ENCODE assay signal across 7 mouse cellular contexts in the genomic region with DNA sequence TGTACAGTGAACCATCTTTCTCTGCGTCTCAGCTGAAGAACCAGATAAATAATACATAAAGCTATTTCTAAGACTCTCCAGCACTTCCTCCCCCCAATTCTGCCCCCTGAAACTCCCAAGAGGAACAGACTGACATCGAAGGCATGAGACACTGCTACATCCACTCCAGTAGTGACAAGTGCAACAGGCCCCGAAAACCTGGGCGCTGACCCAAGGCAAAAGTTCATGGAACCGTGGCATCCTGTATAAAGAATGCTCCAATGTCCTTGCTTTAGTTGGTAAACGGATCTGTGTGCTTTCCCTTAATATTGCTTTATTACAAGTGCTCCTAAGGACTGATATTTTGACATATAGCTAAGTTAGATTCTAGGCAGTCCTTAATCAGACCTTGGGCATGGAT. TPM values are rescaled to one million over a fixed set of nuclear protein-coding genes. Genes with fewer than 3 reads are reported as not detected.
A peak's percentile ranks its signal among the peaks of the same experiment; 100 is the strongest.
DNase-seq lines count a peak whose midpoint lies in the region; ATAC-seq and TF ChIP-seq lines count a peak whose summit lies in the region.
"Not testable (repeated sequence)": the region's sequence is repeated elsewhere in the genome, so short reads cannot be mapped to it uniquely, and the experiment has no call there.
"Had no signal": no experiment of that assay in that cellular context is flagged by ENCODE, and none has a peak within 500 bp of the region (broad histone marks: within the 10 kb centered on the region; RNA-seq: fewer than 3 reads in every experiment).

No protein-coding gene starts in this region.

- TF ChIP-seq POLR2A in heart, adult 2 months (IDR thresholded peaks at IDR 0.05; ENCODE audit: insufficient read depth, low read depth, low read length); kidney, adult 2 months (IDR thresholded peaks at IDR 0.05; ENCODE audit: low read depth, low read length): not testable (repeated sequence)

- DNase-seq in adipocyte (ENCODE audit: low spot score) = peak; percentile 42
- peak; percentile 44 for DNase-seq in adrenal gland, postnatal 25 days
- not testable (repeated sequence) for DNase-seq in heart, adult 2 months
- peak; percentile 44 for DNase-seq in kidney, adult 2 months

- H3K9me3 ChIP-seq in heart, embryonic 12.5 days (replicated peaks); heart, embryonic 15.5 days (replicated peaks): not testable (repeated sequence)

- peaks cover 19% of the 10 kb centered on the region; the same call in 1 of the 2 replicates for H3K4me1 ChIP-seq in heart, adult 2 months (ENCODE audit: control insufficient read depth, insufficient read depth, low read length)
- H3K4me1 ChIP-seq in heart, embryonic 12.5 days (replicated peaks) = peaks cover 90% of the 10 kb centered on the region
- H3K4me1 ChIP-seq in heart, embryonic 15.5 days (replicated peaks) = peaks cover 91% of the 10 kb centered on the region
- peaks cover 36% of the 10 kb centered on the region for H3K4me1 ChIP-seq in kidney, adult 2 months (ENCODE audit: control insufficient read depth, insufficient read depth, low read length)

- TF ChIP-seq CTCF in heart, adult 2 months (IDR thresholded peaks at IDR 0.05); kidney, adult 2 months (conservative IDR thresholded peaks at IDR 0.05; ENCODE audit: insufficient read depth, insufficient read length, low read depth, low read length): not testable (repeated sequence)

- not testable (repeated sequence) for H3K4me3 ChIP-seq in heart, adult 2 months; heart, embryonic 12.5 days; heart, embryonic 15.5 days; kidney, adult 2 months (ENCODE audit: insufficient read depth, low read depth, low read length)

- TF ChIP-seq EP300 in heart, adult 2 months (IDR thresholded peaks at IDR 0.05; ENCODE audit: insufficient read depth, low read depth, low read length) = not testable (repeated sequence)

- H3K4me2 ChIP-seq in heart, embryonic 12.5 days; heart, embryonic 15.5 days: not testable (repeated sequence)

- H3K36me3 ChIP-seq in heart, adult 2 months (ENCODE audit: control insufficient read depth, insufficient read depth, low read length); heart, embryonic 15.5 days; kidney, adult 2 months (ENCODE audit: control insufficient read depth, insufficient read depth, low read length): not testable (repeated sequence)
- peaks cover 71% of the 10 kb centered on the region for H3K36me3 ChIP-seq in heart, embryonic 12.5 days

- H3K9ac ChIP-seq in heart, adult 2 months (ENCODE audit: low read depth, low read length); heart, embryonic 12.5 days; heart, embryonic 15.5 days: not testable (repeated sequence)

- WGBS in heart, adult 2 months = 74% methylated on average over 6 of the region's 6 CpGs
- WGBS in heart, embryonic 12.5 days = 88% methylated on average over 6 of the region's 6 CpGs
- 85% methylated on average over 6 of the region's 6 CpGs for WGBS in heart, embryonic 15.5 days
- 51% methylated on average over 6 of the region's 6 CpGs for WGBS in kidney, adult 2 months

- H3K79me2 ChIP-seq in heart, adult 2 months (replicated peaks; ENCODE audit: control insufficient read depth, insufficient read depth, low read length) = not testable (repeated sequence)

- not testable (repeated sequence) for H3K27me3 ChIP-seq in heart, adult 2 months (ENCODE audit: control insufficient read depth, insufficient read depth, low read length); heart, embryonic 12.5 days (replicated peaks); heart, embryonic 15.5 days; kidney, adult 2 months (replicated peaks; ENCODE audit: control insufficient read depth, insufficient read depth, low read length)

- H3K27ac ChIP-seq in heart, adult 2 months = peak overlapping the region; percentile 81
- peak overlapping the region; percentile 89 for H3K27ac ChIP-seq in heart, embryonic 12.5 days (ENCODE audit: poor library complexity, severe bottlenecking)
- peak overlapping the region; percentile 87 for H3K27ac ChIP-seq in heart, embryonic 15.5 days
- H3K27ac ChIP-seq in kidney, adult 2 months (ENCODE audit: insufficient read depth, low read depth, low read length) = not testable (repeated sequence)

- not testable (repeated sequence) for ATAC-seq in heart, embryonic 12.5 days (ENCODE audit: insufficient number of reproducible peaks, low FRiP score); heart, embryonic 15.5 days (replicated peaks; ENCODE audit: insufficient number of reproducible peaks, insufficient read depth, low FRiP score, low read depth)

- intact Hi-C loops in heart, adult 2 months (cut with DNase I) = loop anchor here (5.0 kb wide), 1 partner anchor 258 kb away; no protein-coding TSS in a partner anchor

RNA-seq across cellular contexts. Expression of a gene that starts 9.2 kb away (rescaled TPM):
- total RNA-seq in adrenal gland, postnatal 25 days (2021) = 22.3 and 28.9 TPM in 2 replicates
- total RNA-seq in heart, adult 2 months (2021) = 10 to 100 TPM; 28.4 to 31.1 TPM
- 33.2 and 41.7 TPM in 2 replicates for polyA plus RNA-seq in heart, adult 2 months (2012; rRNA removed)
- polyA plus RNA-seq in heart, embryonic 12.5 days (2016; fragmentation: Nextera tagmentation; extraction: Ambion mirVana) = 101 and 112 TPM in 2 replicates
- polyA plus RNA-seq in heart, embryonic 15.5 days (2015; fragmentation: Nextera tagmentation; extraction: Ambion mirVana) = 86.8 and 107 TPM in 2 replicates
- 21.5 and 23.5 TPM in 2 replicates for polyA plus RNA-seq in kidney, adult 2 months (2012; rRNA removed)

RNA-seq across cellular contexts. Expression of a gene that starts 13.8 kb away (rescaled TPM):
- total RNA-seq in adrenal gland, postnatal 25 days (2021) = 116 and 134 TPM in 2 replicates
- 100 to 1,000 TPM; 264 to 318 TPM for total RNA-seq in heart, adult 2 months (2021)
- 184 and 264 TPM in 2 replicates for polyA plus RNA-seq in heart, adult 2 months (2012; rRNA removed)
- 80.0 and 87.6 TPM in 2 replicates for polyA plus RNA-seq in heart, embryonic 12.5 days (2016; fragmentation: Nextera tagmentation; extraction: Ambion mirVana)
- 91.1 and 96.0 TPM in 2 replicates for polyA plus RNA-seq in heart, embryonic 15.5 days (2015; fragmentation: Nextera tagmentation; extraction: Ambion mirVana)
- polyA plus RNA-seq in kidney, adult 2 months (2012; rRNA removed) = 219 and 228 TPM in 2 replicates

RNA-seq across cellular contexts. Expression of a gene that starts 16.8 kb away (rescaled TPM):
- total RNA-seq in adrenal gland, postnatal 25 days (2021) = 0.33 and 0.52 TPM in 2 replicates
- 1 to 10 TPM; 4.4 to 5.2 TPM for total RNA-seq in heart, adult 2 months (2021)
- 10.7 and 11.2 TPM in 2 replicates for polyA plus RNA-seq in heart, adult 2 months (2012; rRNA removed)
- 20.4 and 24.1 TPM in 2 replicates for polyA plus RNA-seq in heart, embryonic 12.5 days (2016; fragmentation: Nextera tagmentation; extraction: Ambion mirVana)
- 14.9 and 17.9 TPM in 2 replicates for polyA plus RNA-seq in heart, embryonic 15.5 days (2015; fragmentation: Nextera tagmentation; extraction: Ambion mirVana)
- 0.78 and 1.2 TPM in 2 replicates for polyA plus RNA-seq in kidney, adult 2 months (2012; rRNA removed)
- total RNA-seq: gastrocnemius, adult 8-10 months had no signal
